In the genomic region with DNA sequence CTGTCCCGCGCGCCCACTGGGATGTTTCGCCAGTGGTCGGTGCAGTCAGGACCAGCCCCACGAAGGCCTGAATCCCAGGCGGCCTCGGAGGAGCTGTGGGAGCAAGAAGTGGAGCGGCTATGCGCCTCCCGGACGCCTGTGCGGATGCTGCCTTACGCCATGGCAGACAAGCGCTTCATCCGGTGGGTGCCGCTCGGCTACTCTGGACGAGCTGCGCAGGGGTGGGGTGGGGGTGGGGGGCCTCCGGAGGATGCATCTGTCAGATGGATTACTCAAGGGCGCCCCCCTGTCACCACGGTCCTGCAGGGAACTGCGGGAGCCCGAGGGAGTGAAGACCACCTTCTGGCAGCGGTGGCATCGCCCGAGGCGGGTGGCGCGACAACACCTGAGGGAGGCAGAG, we compare ENCODE assay signal across 9 mouse cellular contexts. TPM values are rescaled to one million over a fixed set of nuclear protein-coding genes. Genes with fewer than 3 reads are reported as not detected.
DNase-seq lines count a peak whose midpoint lies in the region; ATAC-seq and TF ChIP-seq lines count a peak whose summit lies in the region.
"Had no signal": no experiment of that assay in that cellular context is flagged by ENCODE, and none has a peak within 500 bp of the region (broad histone marks: within the 10 kb centered on the region; RNA-seq: fewer than 3 reads in every experiment).

No protein-coding gene starts in this region.

- H3K4me2 ChIP-seq in forebrain, embryonic 14.5 days (ENCODE audit: low read length), result peak overlapping the region; percentile 54
- H3K4me2 ChIP-seq in hindbrain, embryonic 15.5 days, result peak overlapping the region; percentile 54
- peak overlapping the region; percentile 95 for H3K4me2 ChIP-seq in liver, embryonic 12.5 days

- peaks cover 6% of the 10 kb centered on the region for H3K4me1 ChIP-seq in forebrain, embryonic 14.5 days (ENCODE audit: control insufficient read depth, insufficient read depth, low read length)
- H3K4me1 ChIP-seq in hindbrain, embryonic 15.5 days (replicated peaks), result peaks cover 46% of the 10 kb centered on the region
- peaks cover 72% of the 10 kb centered on the region for H3K4me1 ChIP-seq in liver, embryonic 12.5 days

- H3K27ac ChIP-seq in layer of hippocampus, adult 2 months, result peak overlapping the region; percentile 52
- no peak overlapping the region for H3K27ac ChIP-seq in forebrain, embryonic 14.5 days (ENCODE audit: low read depth, low read length)
- H3K27ac ChIP-seq in hindbrain, embryonic 15.5 days (replicated peaks), result no peak overlapping the region
- peak overlapping the region; percentile 100 for H3K27ac ChIP-seq in liver, embryonic 12.5 days

- peak; percentile 91 for TF ChIP-seq CTCF in layer of hippocampus, adult 2 months (conservative IDR thresholded peaks at IDR 0.05)

- no peaks in the 10 kb centered on the region for H3K36me3 ChIP-seq in forebrain, embryonic 14.5 days (ENCODE audit: control insufficient read depth, insufficient read depth, low read length)
- no peaks in the 10 kb centered on the region for H3K36me3 ChIP-seq in hindbrain, embryonic 15.5 days
- H3K36me3 ChIP-seq in liver, embryonic 12.5 days, result peaks cover 52% of the 10 kb centered on the region

- H3K27me3 ChIP-seq in forebrain, embryonic 14.5 days (replicated peaks; ENCODE audit: control insufficient read depth, insufficient read depth, low read length), result peaks cover 44% of the 10 kb centered on the region
- peaks cover 30% of the 10 kb centered on the region for H3K27me3 ChIP-seq in hindbrain, embryonic 15.5 days
- no peaks in the 10 kb centered on the region; the same call in none of the 2 replicates for H3K27me3 ChIP-seq in liver, embryonic 12.5 days (replicated peaks)

- peak; percentile 35; the same call in 1 of the 2 replicates for ATAC-seq in forebrain, embryonic 14.5 days
- peak; percentile 17; the same call in 1 of the 2 replicates for ATAC-seq in hindbrain, embryonic 15.5 days (ENCODE audit: low FRiP score, low read depth)
- ATAC-seq in liver, embryonic 12.5 days, result no peak

- no peaks in the 10 kb centered on the region for H3K9me3 ChIP-seq in forebrain, embryonic 14.5 days (replicated peaks; ENCODE audit: control insufficient read depth, low read length)
- no peaks in the 10 kb centered on the region for H3K9me3 ChIP-seq in hindbrain, embryonic 15.5 days
- no peaks in the 10 kb centered on the region for H3K9me3 ChIP-seq in liver, embryonic 12.5 days (replicated peaks)

- 3% methylated on average over 31 of the region's 31 CpGs for WGBS in forebrain, embryonic 14.5 days
- WGBS in hindbrain, embryonic 15.5 days, result 5% methylated on average over 31 of the region's 31 CpGs
- WGBS in liver, embryonic 12.5 days (ENCODE audit: insufficient replicate concordance), result under 1% methylated on average over 31 of the region's 31 CpGs

- H3K9ac ChIP-seq in forebrain, embryonic 14.5 days (ENCODE audit: low read length), result peak overlapping the region; percentile 59
- H3K9ac ChIP-seq in hindbrain, embryonic 15.5 days, result peak overlapping the region; percentile 14; the same call in 1 of the 2 replicates
- H3K9ac ChIP-seq in liver, embryonic 12.5 days, result peak overlapping the region; percentile 90

- no peak for DNase-seq in layer of hippocampus, adult 2 months (ENCODE audit: low spot score in 2 of 2)
- no peak for DNase-seq in layer of hippocampus, adult 18-20 months (ENCODE audit: low spot score in 2 of 2)
- DNase-seq in adrenal gland, postnatal 14 days, result peak; percentile 82
- DNase-seq in forebrain, embryonic 14.5 days (ENCODE audit: low spot score), result peak; percentile 75
- DNase-seq in neural tube, embryonic 10.5 days (ENCODE audit: extremely low spot score, low spot score), result peak; percentile 82
- DNase-seq in thymus, postnatal 36 days, result peak; percentile 95

- H3K4me3 ChIP-seq in layer of hippocampus, adult 2 months, result peak overlapping the region; percentile 43
- H3K4me3 ChIP-seq in forebrain, embryonic 14.5 days (ENCODE audit: low read depth, low read length), result peak overlapping the region; percentile 19
- H3K4me3 ChIP-seq in hindbrain, embryonic 15.5 days, result peak overlapping the region; percentile 24
- peak overlapping the region; percentile 92 for H3K4me3 ChIP-seq in liver, embryonic 12.5 days

RNA-seq across cellular contexts. Expression of a gene that starts 1.1 kb away (rescaled TPM):
- 1 to 10 TPM; 6.6 to 8.4 TPM for total RNA-seq in layer of hippocampus, adult 2 months (2021)
- 10 to 100 TPM in 1 of 2 experiments, 1 to 10 TPM in 1; 5.9 to 10.6 TPM for total RNA-seq in layer of hippocampus, adult 18-20 months (2021)
- total RNA-seq in adrenal gland, postnatal 14 days (2021), result 35.1 and 35.7 TPM in 2 replicates
- polyA plus RNA-seq in forebrain, embryonic 14.5 days (2014; fragmentation: Nextera tagmentation; extraction: Ambion mirVana), result 1.7 and 2.6 TPM in 2 replicates
- 6.0 TPM in 2 replicates for polyA plus RNA-seq in hindbrain, embryonic 15.5 days (2015; fragmentation: Nextera tagmentation; extraction: Ambion mirVana)
- 55.5 and 58.2 TPM in 2 replicates for polyA plus RNA-seq in liver, embryonic 12.5 days (2016; fragmentation: Nextera tagmentation; extraction: Ambion mirVana)

RNA-seq across cellular contexts. Expression of a gene that starts 1.2 kb away (rescaled TPM):
- total RNA-seq in layer of hippocampus, adult 2 months (2021), result under 1 TPM; 0.64 to 0.91 TPM
- total RNA-seq in layer of hippocampus, adult 18-20 months (2021), result 1 to 10 TPM in 1 of 2 experiments, under 1 TPM in 1; 0.72 to 1.1 TPM
- total RNA-seq in adrenal gland, postnatal 14 days (2021), result 5.3 and 8.3 TPM in 2 replicates
- 0.29 and 0.68 TPM in 2 replicates for polyA plus RNA-seq in forebrain, embryonic 14.5 days (2014; fragmentation: Nextera tagmentation; extraction: Ambion mirVana)
- 0.77 and 0.83 TPM in 2 replicates for polyA plus RNA-seq in hindbrain, embryonic 15.5 days (2015; fragmentation: Nextera tagmentation; extraction: Ambion mirVana)
- 19.8 and 21.6 TPM in 2 replicates for polyA plus RNA-seq in liver, embryonic 12.5 days (2016; fragmentation: Nextera tagmentation; extraction: Ambion mirVana)

RNA-seq across cellular contexts. Expression of a gene that starts 14.4 kb away (rescaled TPM):
- under 1 TPM; 0.34 to 0.46 TPM for total RNA-seq in layer of hippocampus, adult 2 months (2021)
- under 1 TPM in 1 of 2 experiments, not detected in 1; 0.40 TPM for total RNA-seq in layer of hippocampus, adult 18-20 months (2021)
- 0.44 TPM in 1 of 2 replicates, not detected in the other for total RNA-seq in adrenal gland, postnatal 14 days (2021)
- polyA plus RNA-seq in forebrain, embryonic 14.5 days (2014; fragmentation: Nextera tagmentation; extraction: Ambion mirVana), result not detected in 2 replicates
- polyA plus RNA-seq in hindbrain, embryonic 15.5 days (2015; fragmentation: Nextera tagmentation; extraction: Ambion mirVana), result not detected in 2 replicates
- 97.6 and 97.7 TPM in 2 replicates for polyA plus RNA-seq in liver, embryonic 12.5 days (2016; fragmentation: Nextera tagmentation; extraction: Ambion mirVana)
- polyA plus RNA-seq: testis, adult 2 months had no signal

RNA-seq across cellular contexts. Expression of a gene that starts 26.4 kb away (rescaled TPM):
- total RNA-seq in layer of hippocampus, adult 2 months (2021), result 1 to 10 TPM; 1.6 to 1.7 TPM
- 1 to 10 TPM; 1.5 to 2.2 TPM for total RNA-seq in layer of hippocampus, adult 18-20 months (2021)
- 0.83 and 0.93 TPM in 2 replicates for total RNA-seq in adrenal gland, postnatal 14 days (2021)
- polyA plus RNA-seq in forebrain, embryonic 14.5 days (2014; fragmentation: Nextera tagmentation; extraction: Ambion mirVana), result 0.41 and 1.3 TPM in 2 replicates
- 0.93 and 1.6 TPM in 2 replicates for polyA plus RNA-seq in hindbrain, embryonic 15.5 days (2015; fragmentation: Nextera tagmentation; extraction: Ambion mirVana)
- 0.23 and 0.27 TPM in 2 replicates for polyA plus RNA-seq in liver, embryonic 12.5 days (2016; fragmentation: Nextera tagmentation; extraction: Ambion mirVana)
- polyA plus RNA-seq: testis, adult 2 months had no signal

RNA-seq across cellular contexts. Expression of a gene that starts 26.4 kb away (rescaled TPM):
- 10 to 100 TPM; 10.2 to 13.4 TPM for total RNA-seq in layer of hippocampus, adult 2 months (2021)
- total RNA-seq in layer of hippocampus, adult 18-20 months (2021), result 10 to 100 TPM; 12.3 to 12.4 TPM
- 62.6 and 73.8 TPM in 2 replicates for total RNA-seq in adrenal gland, postnatal 14 days (2021)
- polyA plus RNA-seq in forebrain, embryonic 14.5 days (2014; fragmentation: Nextera tagmentation; extraction: Ambion mirVana), result 19.2 and 20.7 TPM in 2 replicates
- 17.2 and 19.3 TPM in 2 replicates for polyA plus RNA-seq in hindbrain, embryonic 15.5 days (2015; fragmentation: Nextera tagmentation; extraction: Ambion mirVana)
- polyA plus RNA-seq in liver, embryonic 12.5 days (2016; fragmentation: Nextera tagmentation; extraction: Ambion mirVana), result 61.5 and 66.4 TPM in 2 replicates

Comparison
In these comparisons a context has a peak if more than half of its experiments do, and no peak if none do; other contexts are left out.
1. DNase-seq: peak in adrenal gland, postnatal 14 days (single experiment), forebrain, embryonic 14.5 days (single experiment), neural tube, embryonic 10.5 days (single experiment) and thymus, postnatal 36 days (2 of 2); none in layer of hippocampus, adult 2 months (0 of 2) and layer of hippocampus, adult 18-20 months (0 of 2).
2. H3K27ac ChIP-seq: peak in layer of hippocampus, adult 2 months (single experiment) and liver, embryonic 12.5 days (single experiment); none in forebrain, embryonic 14.5 days (single experiment) and hindbrain, embryonic 15.5 days (single experiment).
3. H3K4me3 ChIP-seq: peak in every context shown above with its lines; median percentile 92 in liver, embryonic 12.5 days; 43 in layer of hippocampus, adult 2 months; 24 in hindbrain, embryonic 15.5 days; 19 in forebrain, embryonic 14.5 days.
4. H3K9ac ChIP-seq: peak in every context shown above with its lines; median percentile 90 in liver, embryonic 12.5 days; 59 in forebrain, embryonic 14.5 days; 14 in hindbrain, embryonic 15.5 days.
5. Peak in every context shown above with its lines, with median percentiles within 50 percentile points of each other: H3K4me2 ChIP-seq.